Mouse (Mus musculus): ENCODE measurements at regions not wholly inside any gene's neighbourhood (a gene's known extent, or its start where the extent isn't known, plus 50 kb on each side); places are given as distances from the start of the nearest gene placed in this dataset.
A peak's percentile ranks its signal among the peaks of the same experiment; 100 is the strongest.

GRCm38 (mm10) chr3:149300002-149300401 lies 309.6 kb upstream of the Adgrl2 start:
- no peak overlapping the region for H3K4me3 ChIP-seq (ENCODE audit: low read depth, low read length)

GRCm38 (mm10) chr3:149296419-149296962 lies 306.1 kb upstream of the Adgrl2 start:
- no peak overlapping the region for H3K9ac ChIP-seq (replicated peaks; ENCODE audit: low read depth, low read length)
- no peaks in the 10 kb centered on the region for H3K9me3 ChIP-seq (ENCODE audit: control insufficient read depth, low read length)
- WGBS = 78% methylated on average over 10 of the region's 10 CpGs
- H3K4me1 ChIP-seq (ENCODE audit: control insufficient read depth, insufficient read depth, low read length) = peaks cover 3% of the 10 kb centered on the region; the same call in 1 of the 2 replicates
- no peak for ATAC-seq (ENCODE audit: low read depth)
- H3K36me3 ChIP-seq (ENCODE audit: control insufficient read depth, insufficient read depth, low read length) = no peaks in the 10 kb centered on the region
- H3K4me3 ChIP-seq (ENCODE audit: low read depth, low read length) = no peak overlapping the region
- no peaks in the 10 kb centered on the region for H3K27me3 ChIP-seq (ENCODE audit: control insufficient read depth, insufficient read depth, low read length)
- no peak overlapping the region for H3K4me2 ChIP-seq (ENCODE audit: low read depth, low read length)
- 0 out of 2 replicates have a peak overlapping the region, but pooled peaks have one; percentile 28 for H3K27ac ChIP-seq (ENCODE audit: low read depth, low read length)

More at GRCm38 (mm10) chr3:149300002-149300401, 309.6 kb upstream of the Adgrl2 start:
- no peaks in the 10 kb centered on the region for H3K9me3 ChIP-seq (ENCODE audit: control insufficient read depth, low read length)
- H3K4me1 ChIP-seq (ENCODE audit: control insufficient read depth, insufficient read depth, low read length) = peaks cover 3% of the 10 kb centered on the region; the same call in 1 of the 2 replicates
- H3K9ac ChIP-seq (replicated peaks; ENCODE audit: low read depth, low read length) = no peak overlapping the region
- no peaks in the 10 kb centered on the region for H3K27me3 ChIP-seq (ENCODE audit: control insufficient read depth, insufficient read depth, low read length)
- H3K27ac ChIP-seq (ENCODE audit: low read depth, low read length) = no peak overlapping the region
- no peak overlapping the region for H3K4me2 ChIP-seq (ENCODE audit: low read depth, low read length)
- ATAC-seq (ENCODE audit: low read depth) = no peak
- 45% methylated on average over 4 of the region's 4 CpGs for WGBS
- no peaks in the 10 kb centered on the region for H3K36me3 ChIP-seq (ENCODE audit: control insufficient read depth, insufficient read depth, low read length)

- Histone ChIP-seq H3K9me3 (ENCODE audit: control insufficient read depth, low read length) (no peaks in the 10 kb centered on the region), H3K27me3 (ENCODE audit: control insufficient read depth, insufficient read depth, low read length) (no peaks in the 10 kb centered on the region), H3K36me3 (ENCODE audit: control insufficient read depth, insufficient read depth, low read length) (no peaks in the 10 kb centered on the region), H3K9ac (replicated peaks; ENCODE audit: low read depth, low read length) (no peak overlapping the region), H3K4me2 (ENCODE audit: low read depth, low read length) (no peak overlapping the region), H3K4me3 (ENCODE audit: low read depth, low read length) (no peak overlapping the region), H3K4me1 (ENCODE audit: control insufficient read depth, insufficient read depth, low read length) (peaks cover 3% of the 10 kb centered on the region; the same call in 1 of the 2 replicates), H3K27ac (ENCODE audit: low read depth, low read length) (peak overlapping the region; percentile 52; the same call in 1 of the 2 replicates)
- whole genome bisulfite sequencing = 51% methylated on average over 6 of the region's 7 CpGs
- peak; percentile 49; the same call in 1 of the 2 replicates for ATAC-seq (ENCODE audit: low read depth)
Measured at GRCm38 (mm10) chr3:149295942-149296341, 305.6 kb upstream of the Adgrl2 start.

GRCm38 (mm10) chr3:149295257-149295831 lies 305.0 kb upstream of the Adgrl2 start:
- Histone ChIP-seq H3K9ac (replicated peaks; ENCODE audit: low read depth, low read length) (no peak overlapping the region), H3K27me3 (ENCODE audit: control insufficient read depth, insufficient read depth, low read length) (no peaks in the 10 kb centered on the region), H3K4me1 (ENCODE audit: control insufficient read depth, insufficient read depth, low read length) (peaks cover 3% of the 10 kb centered on the region; the same call in 1 of the 2 replicates), H3K4me2 (ENCODE audit: low read depth, low read length) (no peak overlapping the region), H3K9me3 (ENCODE audit: control insufficient read depth, low read length) (no peaks in the 10 kb centered on the region), H3K27ac (ENCODE audit: low read depth, low read length) (no peak overlapping the region), H3K4me3 (ENCODE audit: low read depth, low read length) (no peak overlapping the region), H3K36me3 (ENCODE audit: control insufficient read depth, insufficient read depth, low read length) (no peaks in the 10 kb centered on the region)
- WGBS = 34% methylated on average over 10 of the region's 10 CpGs
- peak; percentile 56; the same call in 1 of the 2 replicates for ATAC-seq (ENCODE audit: low read depth)

- H3K4me1 ChIP-seq (ENCODE audit: control insufficient read depth, insufficient read depth, low read length) = peaks cover 3% of the 10 kb centered on the region; the same call in 1 of the 2 replicates
- H3K36me3 ChIP-seq (ENCODE audit: control insufficient read depth, insufficient read depth, low read length) = no peaks in the 10 kb centered on the region
- no peak overlapping the region for H3K27ac ChIP-seq (ENCODE audit: low read depth, low read length)
- no peak overlapping the region for H3K9ac ChIP-seq (replicated peaks; ENCODE audit: low read depth, low read length)
- no peaks in the 10 kb centered on the region for H3K9me3 ChIP-seq (ENCODE audit: control insufficient read depth, low read length)
- WGBS = 65% methylated on average over 4 of the region's 4 CpGs
- no peak for ATAC-seq (ENCODE audit: low read depth)
- H3K4me3 ChIP-seq (ENCODE audit: low read depth, low read length) = no peak overlapping the region
- no peaks in the 10 kb centered on the region for H3K27me3 ChIP-seq (ENCODE audit: control insufficient read depth, insufficient read depth, low read length)
- no peak overlapping the region for H3K4me2 ChIP-seq (ENCODE audit: low read depth, low read length)
Measured at GRCm38 (mm10) chr3:149294445-149294844, 304.1 kb upstream of the Adgrl2 start.

- H3K4me2 ChIP-seq (ENCODE audit: low read depth, low read length) = no peak overlapping the region
- H3K4me1 ChIP-seq (ENCODE audit: control insufficient read depth, insufficient read depth, low read length) = peaks cover 3% of the 10 kb centered on the region; the same call in 1 of the 2 replicates
- no peak overlapping the region for H3K9ac ChIP-seq (replicated peaks; ENCODE audit: low read depth, low read length)
- ATAC-seq (ENCODE audit: low read depth) = no peak
- H3K27ac ChIP-seq (ENCODE audit: low read depth, low read length) = no peak overlapping the region
- no peaks in the 10 kb centered on the region for H3K36me3 ChIP-seq (ENCODE audit: control insufficient read depth, insufficient read depth, low read length)
- no peaks in the 10 kb centered on the region for H3K27me3 ChIP-seq (ENCODE audit: control insufficient read depth, insufficient read depth, low read length)
- no peaks in the 10 kb centered on the region for H3K9me3 ChIP-seq (ENCODE audit: control insufficient read depth, low read length)
- 56% methylated on average over 3 of the region's 3 CpGs for WGBS
- H3K4me3 ChIP-seq (ENCODE audit: low read depth, low read length) = no peak overlapping the region
Measured at GRCm38 (mm10) chr3:149292459-149292858, 302.1 kb upstream of the Adgrl2 start.

- H3K9ac ChIP-seq (replicated peaks; ENCODE audit: low read depth, low read length) = no peak overlapping the region
- no peak overlapping the region for H3K4me3 ChIP-seq (ENCODE audit: low read depth, low read length)
- H3K27ac ChIP-seq (ENCODE audit: low read depth, low read length) = no peak overlapping the region
- ATAC-seq (ENCODE audit: low read depth) = no peak
- H3K4me2 ChIP-seq (ENCODE audit: low read depth, low read length) = no peak overlapping the region
- H3K27me3 ChIP-seq (ENCODE audit: control insufficient read depth, insufficient read depth, low read length) = no peaks in the 10 kb centered on the region
- WGBS = 32% methylated on average over 7 of the region's 7 CpGs
- peaks cover 3% of the 10 kb centered on the region; the same call in 1 of the 2 replicates for H3K4me1 ChIP-seq (ENCODE audit: control insufficient read depth, insufficient read depth, low read length)
- H3K36me3 ChIP-seq (ENCODE audit: control insufficient read depth, insufficient read depth, low read length) = no peaks in the 10 kb centered on the region
- no peaks in the 10 kb centered on the region for H3K9me3 ChIP-seq (ENCODE audit: control insufficient read depth, low read length)
Measured at GRCm38 (mm10) chr3:149291473-149291872, 301.1 kb upstream of the Adgrl2 start.

- H3K27me3 ChIP-seq (ENCODE audit: control insufficient read depth, insufficient read depth, low read length) = no peaks in the 10 kb centered on the region
- H3K4me1 ChIP-seq (ENCODE audit: control insufficient read depth, insufficient read depth, low read length) = no peaks in the 10 kb centered on the region
- no peak for ATAC-seq (ENCODE audit: low read depth)
- no peak overlapping the region for H3K9ac ChIP-seq (replicated peaks; ENCODE audit: low read depth, low read length)
- no peaks in the 10 kb centered on the region for H3K36me3 ChIP-seq (ENCODE audit: control insufficient read depth, insufficient read depth, low read length)
- H3K4me2 ChIP-seq (ENCODE audit: low read depth, low read length) = no peak overlapping the region
- no peak overlapping the region for H3K4me3 ChIP-seq (ENCODE audit: low read depth, low read length)
- WGBS = 72% methylated on average over 8 of the region's 8 CpGs
- H3K27ac ChIP-seq (ENCODE audit: low read depth, low read length) = no peak overlapping the region
- H3K9me3 ChIP-seq (ENCODE audit: control insufficient read depth, low read length) = no peaks in the 10 kb centered on the region
Measured at GRCm38 (mm10) chr3:149290228-149290627, 299.9 kb upstream of the Adgrl2 start.

- WGBS = 96% methylated on average over 4 of the region's 4 CpGs
- ATAC-seq (ENCODE audit: low read depth) = no peak
- no peak overlapping the region for H3K27ac ChIP-seq (ENCODE audit: low read depth, low read length)
Measured at GRCm38 (mm10) chr3:149287080-149287479, 296.7 kb upstream of the Adgrl2 start.

More at GRCm38 (mm10) chr3:149287080-149287479, 296.7 kb upstream of the Adgrl2 start:
- no peak overlapping the region for H3K4me2 ChIP-seq (ENCODE audit: low read depth, low read length)
- no peaks in the 10 kb centered on the region for H3K9me3 ChIP-seq (ENCODE audit: control insufficient read depth, low read length)
- no peaks in the 10 kb centered on the region for H3K36me3 ChIP-seq (ENCODE audit: control insufficient read depth, insufficient read depth, low read length)
- no peaks in the 10 kb centered on the region for H3K27me3 ChIP-seq (ENCODE audit: control insufficient read depth, insufficient read depth, low read length)
- no peak overlapping the region for H3K4me3 ChIP-seq (ENCODE audit: low read depth, low read length)
- no peaks in the 10 kb centered on the region for H3K4me1 ChIP-seq (ENCODE audit: control insufficient read depth, insufficient read depth, low read length)
- H3K9ac ChIP-seq (replicated peaks; ENCODE audit: low read depth, low read length) = no peak overlapping the region
